Mouse (Mus musculus): ENCODE data around the gene Lrrc29.

GRCm38 (mm10) chr8:105295895-105296573, 30.0 kb downstream of the Lrrc29 start, which contains the start of gene Exoc3l:
- peak; percentile 58; the same call in 1 of the 2 replicates for TF ChIP-seq POLR2A (IDR thresholded peaks at IDR 0.05; ENCODE audit: control insufficient read depth, low read depth, low read length)
- TF ChIP-seq CTCF (IDR thresholded peaks at IDR 0.05; ENCODE audit: control insufficient read depth, insufficient read depth, insufficient replicate concordance, low read depth, low read length) = no peak

Data from testis, adult 2 months (tissue).